Mouse (Mus musculus): ENCODE data around the gene Duox2.

DNA sequence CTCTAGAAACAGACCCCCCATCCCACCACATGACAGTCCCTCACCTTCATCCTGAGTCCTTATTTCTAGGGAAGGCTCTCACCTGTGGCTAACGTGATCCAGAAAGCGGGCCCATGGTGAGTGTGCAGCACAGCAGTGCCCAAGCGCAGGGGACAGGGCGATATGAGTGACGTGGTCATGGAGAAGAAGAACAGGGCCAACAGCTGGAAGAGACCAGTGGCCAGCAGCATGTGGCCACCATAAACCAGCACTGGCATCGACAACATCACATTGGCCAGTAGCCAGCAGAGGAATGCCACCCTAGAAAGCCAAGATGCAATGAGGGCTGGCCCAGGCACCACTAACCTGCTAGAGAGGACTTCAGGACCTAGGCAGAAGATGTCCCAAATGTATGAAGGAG lies 6.3 kb upstream of the Duox2 start:
- TF ChIP-seq GATA1 (IDR thresholded peaks at IDR 0.05; ENCODE audit: borderline replicate concordance, low read length) (no peak), POLR2AphosphoS5 (IDR thresholded peaks at IDR 0.05; ENCODE audit: insufficient replicate concordance, low read depth, low read length) (no peak), CTCF (IDR thresholded peaks at IDR 0.05; ENCODE audit: low read depth, low read length) (no peak)
